Mouse (Mus musculus) ES-E14 (cell line): ENCODE results near the gene Zfp385c. TPM values are rescaled to one million over a fixed set of nuclear protein-coding genes. Genes with fewer than 3 reads are reported as not detected.

Source experiments
- DNase-seq: peaks from one replicate; pipeline ENCODE4 v3.0.0-alpha.2; 2013; ENCODE audit warnings: low read depth, low spot score
- H3K27ac ChIP-seq: 2 replicates; pipeline ENCODE4 v1.5.1; 2012; ENCODE audit warnings: low read depth, mild to moderate bottlenecking, low read length, moderate library complexity, mixed read lengths; ENCODE audit not compliant: poor library complexity, insufficient read depth, severe bottlenecking
- H3K36me3 ChIP-seq: 2 replicates; pipeline ENCODE4 v1.6.1; 2012; ENCODE audit warnings: mild to moderate bottlenecking, low read length, moderate library complexity, mixed read lengths; ENCODE audit not compliant: control insufficient read depth, poor library complexity, insufficient read depth, severe bottlenecking
- H3K4me1 ChIP-seq, 2 experiments: fragments of 150-350 bp in 1 of 2; sonication (generic) in 1 of 2; 2 replicates each; pipeline ENCODE4 v1.6.1; 2012; ENCODE audit warnings: low read length in 2 of 2, mild to moderate bottlenecking in 1 of 2, mixed read lengths in 1 of 2; ENCODE audit not compliant: control insufficient read depth in 2 of 2, insufficient read depth in 2 of 2, poor library complexity in 1 of 2
- H3K4me3 ChIP-seq, 2 experiments: fragments of 150-350 bp in 1 of 2; sonication (generic) in 1 of 2; 2 replicates each; pipeline ENCODE4 v1.5.1; 2012; ENCODE audit warnings: low read length in 2 of 2, low read depth in 1 of 2, mild to moderate bottlenecking in 1 of 2, mixed read lengths in 1 of 2; ENCODE audit not compliant: insufficient read depth in 1 of 2, poor library complexity in 1 of 2, severe bottlenecking in 1 of 2
- H3K9ac ChIP-seq: 2 replicates; pipeline ENCODE4 v1.6.1; 2012; ENCODE audit warnings: low read depth, mild to moderate bottlenecking, low read length, mixed read lengths; ENCODE audit not compliant: poor library complexity, insufficient read depth, severe bottlenecking
- H3K9me3 ChIP-seq: fragments of 150-350 bp; sonication (generic); 2 replicates; pipeline ENCODE4 v1.6.1; 2012; ENCODE audit warnings: low read depth, mild to moderate bottlenecking, low read length; ENCODE audit not compliant: control insufficient read depth, insufficient read depth
- CHD2 ChIP-seq: IDR thresholded peaks from 2 replicates; pipeline ENCODE4 v1.6.1; 2014; ENCODE audit warnings: mild to moderate bottlenecking, low read depth, low read length, inconsistent platforms
- HCFC1 ChIP-seq: IDR thresholded peaks from 2 replicates; pipeline ENCODE4 v1.6.1; 2012; ENCODE audit warnings: low read length, inconsistent platforms, borderline replicate concordance; ENCODE audit not compliant: insufficient read depth
- MAFK ChIP-seq: IDR thresholded peaks from 2 replicates; pipeline ENCODE4 v1.6.1; 2014; ENCODE audit warnings: mild to moderate bottlenecking, low read depth, low read length, inconsistent platforms; ENCODE audit not compliant: insufficient read depth
- ZC3H11A ChIP-seq: IDR thresholded peaks from 2 replicates; pipeline ENCODE4 v1.6.1; 2012; ENCODE audit warnings: low read depth, mild to moderate bottlenecking, inconsistent platforms, low read length, borderline replicate concordance
- ZNF384 ChIP-seq: IDR thresholded peaks from 2 replicates; pipeline ENCODE4 v1.6.1; 2012; ENCODE audit warnings: low read depth, low read length, inconsistent platforms
- in situ Hi-C, 2 experiments: fragments of 600-800 bp; cut with MboI; formaldehyde crosslinking; loops; one replicate each; pipeline ENCODE4 v1.15.1; 2025; ENCODE audit warnings: low sequenced_read_pairs in 2 of 2, inconsistent platforms in 1 of 2; ENCODE audit not compliant: unreplicated experiment in 2 of 2
- total RNA-seq: library from RNA; depleted of rRNA; stranded (reverse); fragments of 300-350 nt; gene quantifications from 2 replicates; pipeline ENCODE4 v1.2.3, GENCODE M21; 2012

Zfp385c gene
- total RNA-seq, 1 experiment, result 0.09 TPM

- DNase-seq, result no peak
- Histone ChIP-seq H3K4me3 (no peak overlapping the region), H3K4me1 (peaks cover 2 to 14% of the 10 kb centered on the region in 2 experiments; a peak in 2 of 4 replicates), H3K36me3 (peaks cover 53% of the 10 kb centered on the region), H3K9ac (no peak overlapping the region), H3K9me3 (no peaks in the 10 kb centered on the region), H3K27ac (no peak overlapping the region)
- no peak for TF ChIP-seq CHD2
- no peak for TF ChIP-seq ZC3H11A
- TF ChIP-seq MAFK, result no peak
- in situ Hi-C loops, result no loop called here
These were observed 13.0 kb upstream of the Zfp385c start for GRCm38 (mm10) chr11:100705095-100705747.

GRCm38 (mm10) chr11:100703851-100704531, 11.7 kb upstream of the Zfp385c start, which contains the start of gene Dhx58:
Gene Dhx58, minus strand, starts transcription at chr11:100704271.
- peaks cover 2 to 14% of the 10 kb centered on the region in 2 experiments; a peak in 1 of 4 replicates for H3K4me1 ChIP-seq
- H3K36me3 ChIP-seq, result peaks cover 43% of the 10 kb centered on the region
- in situ Hi-C loops, result no loop called here
- peak; percentile 52; the same call in 1 of the 2 replicates for TF ChIP-seq ZNF384
- TF ChIP-seq CHD2, result no peak
- no peak within 1 kb of the TSS for H3K4me3 ChIP-seq
- H3K9ac ChIP-seq, result no peak within 1 kb of the TSS
- H3K9me3 ChIP-seq, result no peaks in the 10 kb centered on the region
- no peak within 1 kb of the TSS for H3K27ac ChIP-seq
- DNase-seq, result no peak

- no peak for DNase-seq
- no peak for TF ChIP-seq ZNF384
- no peak for TF ChIP-seq MAFK
- no peak for TF ChIP-seq CHD2
- no peak for TF ChIP-seq HCFC1
- no peak for TF ChIP-seq ZC3H11A
These were observed 11.1 kb upstream of the Zfp385c start for GRCm38 (mm10) chr11:100703366-100703765.

GRCm38 (mm10) chr11:100702906-100703305, 10.7 kb upstream of the Zfp385c start:
- no peak overlapping the region for H3K9ac ChIP-seq
- 0 out of 4 replicates have a peak overlapping the region, but pooled peaks of 1 of the 2 experiments have one; percentile 5 for H3K4me3 ChIP-seq
- in situ Hi-C loops, result no loop called here
- H3K4me1 ChIP-seq, result peaks cover 2 to 14% of the 10 kb centered on the region in 2 experiments; a peak in 1 of 4 replicates
- peaks cover 32% of the 10 kb centered on the region for H3K36me3 ChIP-seq
- no peaks in the 10 kb centered on the region for H3K9me3 ChIP-seq
- no peak overlapping the region for H3K27ac ChIP-seq
- no peak for DNase-seq
- TF ChIP-seq MAFK (no peak), ZC3H11A (no peak), ZNF384 (no peak), CHD2 (no peak), HCFC1 (no peak)

More at GRCm38 (mm10) chr11:100703366-100703765, 11.1 kb upstream of the Zfp385c start:
- in situ Hi-C loops, result no loop called here
- no peak overlapping the region for H3K4me3 ChIP-seq
- H3K27ac ChIP-seq, result no peak overlapping the region
- no peaks in the 10 kb centered on the region for H3K9me3 ChIP-seq
- no peak overlapping the region for H3K9ac ChIP-seq
- H3K4me1 ChIP-seq, result peaks cover 2 to 14% of the 10 kb centered on the region in 2 experiments; a peak in 1 of 4 replicates
- H3K36me3 ChIP-seq, result peaks cover 37% of the 10 kb centered on the region
